Mouse (Mus musculus) midbrain, embryonic 11.5 days (tissue): ENCODE measurements at regions not wholly inside any gene's neighbourhood (a gene's known extent, or its start where the extent isn't known, plus 50 kb on each side); places are given as distances from the start of the nearest gene placed in this dataset.

Experiments
- ATAC-seq: fragments of 200-750 bp; cut with Nextera tagmentation; 2 replicates; pipeline ENCODE4 v1.8.0; 2017; ENCODE audit warnings: moderate TSS enrichment, moderate library complexity; ENCODE audit not compliant: low FRiP score
- DNase-seq: peaks from one replicate; pipeline ENCODE4 v3.0.0; 2015; ENCODE audit warnings: low spot score; ENCODE audit errors: missing footprints
- H3K27ac ChIP-seq: fragments of 300-500 bp; sonication (generic); 2 replicates; pipeline ENCODE4 v1.5.1; 2014; ENCODE audit warnings: low read depth, low read length
- H3K27me3 ChIP-seq: fragments of 300-500 bp; sonication (generic); 2 replicates; pipeline ENCODE4 v1.6.1; 2014; ENCODE audit warnings: mild to moderate bottlenecking, low read length, moderate library complexity, mixed read lengths; ENCODE audit not compliant: control insufficient read depth, insufficient read depth
- H3K36me3 ChIP-seq: fragments of 300-500 bp; sonication (generic); 2 replicates; pipeline ENCODE4 v1.6.1; 2014; ENCODE audit warnings: mild to moderate bottlenecking, low read length, moderate library complexity, mixed read lengths; ENCODE audit not compliant: control insufficient read depth, insufficient read depth
- H3K4me1 ChIP-seq: fragments of 300-500 bp; sonication (generic); 2 replicates; pipeline ENCODE4 v1.6.1; 2014; ENCODE audit warnings: low read length; ENCODE audit not compliant: control insufficient read depth, insufficient read depth
- H3K4me2 ChIP-seq: fragments of 300-500 bp; sonication (generic); 2 replicates; pipeline ENCODE4 v1.6.1; 2014; ENCODE audit warnings: mild to moderate bottlenecking, moderate library complexity
- H3K4me3 ChIP-seq: fragments of 300-500 bp; sonication (generic); 2 replicates; pipeline ENCODE4 v1.5.1; 2014; ENCODE audit warnings: low read depth, low read length
- H3K9ac ChIP-seq: fragments of 300-500 bp; sonication (generic); 2 replicates; pipeline ENCODE4 v1.6.1; 2014; ENCODE audit warnings: low read length
- H3K9me3 ChIP-seq: fragments of 300-500 bp; sonication (generic); 2 replicates; pipeline ENCODE4 v1.6.1; 2016; ENCODE audit warnings: low read length; ENCODE audit not compliant: control insufficient read depth
- WGBS: fragments of 180-500 bp; shearing (Covaris S2); extraction: QIAGEN DNeasy Blood & Tissue Kit; methylation state at CpG from one replicate; pipeline ENCODE4 v1.1.7; 2014; 5-methylcytosine and 5-hydroxymethylcytosine counted together

DNA sequence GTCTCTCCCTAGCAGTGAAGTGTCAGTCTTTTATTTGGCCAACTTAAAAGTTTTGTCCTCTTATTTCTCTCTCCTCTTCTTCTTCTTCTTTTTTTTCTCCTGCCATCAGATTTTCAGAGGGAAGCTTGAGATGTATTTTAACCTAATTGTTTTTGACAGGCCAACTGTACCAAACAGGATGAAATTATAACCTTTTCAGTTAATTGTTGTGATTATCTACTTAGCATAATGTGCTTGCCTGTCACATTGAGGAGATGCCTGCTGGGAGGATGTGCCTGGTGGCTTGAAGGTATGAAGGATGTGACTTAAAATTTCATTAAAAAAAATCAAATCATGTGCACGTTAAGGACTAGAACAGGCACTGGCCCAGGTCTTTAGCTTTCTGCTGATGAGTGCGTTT, 527.9 kb upstream of the Ddx18 start:
- H3K27me3 ChIP-seq = no peaks in the 10 kb centered on the region
- no peaks in the 10 kb centered on the region for H3K36me3 ChIP-seq
- DNase-seq = no peak
- 75% methylated on average over 2 of the region's 2 CpGs for WGBS
- no peak for ATAC-seq
- H3K27ac ChIP-seq = no peak overlapping the region
- no peak overlapping the region for H3K9ac ChIP-seq
- H3K4me1 ChIP-seq = no peaks in the 10 kb centered on the region
- no peak overlapping the region for H3K4me2 ChIP-seq
- H3K9me3 ChIP-seq = no peaks in the 10 kb centered on the region
- H3K4me3 ChIP-seq = no peak overlapping the region

DNA sequence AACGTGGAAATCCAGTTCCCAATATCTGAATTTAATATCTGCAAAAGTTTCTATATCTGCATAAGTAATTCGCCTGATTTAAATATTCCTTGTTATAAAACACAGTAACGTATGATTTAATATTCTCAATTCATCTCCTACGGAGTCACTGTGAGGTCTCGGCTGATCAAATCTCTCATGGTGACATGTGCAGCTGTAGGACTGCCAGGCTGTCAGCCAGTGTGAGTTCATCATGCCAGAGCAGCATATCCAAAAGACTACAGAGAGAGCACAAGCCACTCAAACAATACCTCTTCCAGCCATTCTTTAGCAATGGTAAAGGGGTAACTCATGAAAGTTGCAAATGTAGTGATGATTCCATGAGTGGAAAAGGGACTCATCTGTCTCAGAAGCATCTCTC, 514.7 kb upstream of the Ddx18 start:
- Histone ChIP-seq H3K4me1 (no peaks in the 10 kb centered on the region), H3K4me3 (no peak overlapping the region), H3K9ac (no peak overlapping the region), H3K4me2 (no peak overlapping the region), H3K27me3 (no peaks in the 10 kb centered on the region), H3K36me3 (no peaks in the 10 kb centered on the region), H3K27ac (no peak overlapping the region), H3K9me3 (no peaks in the 10 kb centered on the region)
- ATAC-seq (no peak), DNase-seq (no peak)
- WGBS = 86% methylated on average over 5 of the region's 5 CpGs

DNA sequence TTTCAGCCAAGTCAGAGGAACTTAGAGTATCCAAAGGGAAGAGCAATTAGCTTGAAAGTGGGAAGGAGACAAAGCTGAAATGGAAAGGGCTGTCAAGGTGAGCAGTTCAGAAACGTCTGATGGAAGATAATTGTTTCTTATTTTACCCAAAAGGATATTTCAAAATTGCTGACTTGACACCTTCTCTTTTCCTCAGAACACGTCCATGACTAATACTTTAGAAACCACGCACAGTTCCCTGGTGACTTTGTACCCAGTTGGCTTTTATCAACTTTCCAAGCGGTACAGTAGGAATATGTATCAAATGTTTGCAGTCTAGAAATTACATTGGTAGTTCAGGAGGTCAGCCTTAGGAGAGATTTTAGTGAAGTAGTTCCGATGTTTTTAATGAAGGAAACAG, 508.3 kb upstream of the Ddx18 start:
- Histone ChIP-seq H3K4me2 (no peak overlapping the region), H3K4me1 (no peaks in the 10 kb centered on the region), H3K27me3 (no peaks in the 10 kb centered on the region), H3K9me3 (no peaks in the 10 kb centered on the region), H3K36me3 (no peaks in the 10 kb centered on the region), H3K9ac (no peak overlapping the region), H3K4me3 (no peak overlapping the region), H3K27ac (no peak overlapping the region)
- DNase-seq (no peak), ATAC-seq (no peak)
- WGBS = 86% methylated on average over 5 of the region's 5 CpGs

DNA sequence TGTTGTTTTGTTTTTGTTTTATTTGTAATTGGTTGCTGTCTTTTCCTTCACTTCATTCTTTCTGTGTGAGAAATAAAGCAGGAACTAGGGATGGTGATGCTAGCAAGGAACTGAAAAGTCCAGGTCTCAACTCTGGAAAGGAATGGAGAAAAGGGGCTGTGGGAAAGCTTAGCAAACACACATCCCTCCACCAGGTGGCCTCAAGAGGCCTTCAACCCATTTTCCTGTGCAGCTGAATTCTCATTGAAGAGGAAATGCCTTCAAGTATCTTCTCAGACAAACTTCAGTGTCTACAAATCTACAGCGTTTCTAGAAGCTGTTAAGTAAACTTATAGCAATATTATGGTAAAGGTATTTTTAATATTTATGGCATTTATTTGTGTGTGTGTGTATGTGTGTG, 487.4 kb upstream of the Ddx18 start:
- H3K9ac ChIP-seq = no peak overlapping the region
- ATAC-seq = no peak
- no peak for DNase-seq
- no peaks in the 10 kb centered on the region for H3K36me3 ChIP-seq
- no peak overlapping the region for H3K27ac ChIP-seq
- H3K4me2 ChIP-seq = no peak overlapping the region
- no peaks in the 10 kb centered on the region for H3K4me1 ChIP-seq
- H3K9me3 ChIP-seq = no peaks in the 10 kb centered on the region
- 86% methylated on average over 1 of the region's 1 CpGs for WGBS
- no peaks in the 10 kb centered on the region for H3K27me3 ChIP-seq
- no peak overlapping the region for H3K4me3 ChIP-seq

DNA sequence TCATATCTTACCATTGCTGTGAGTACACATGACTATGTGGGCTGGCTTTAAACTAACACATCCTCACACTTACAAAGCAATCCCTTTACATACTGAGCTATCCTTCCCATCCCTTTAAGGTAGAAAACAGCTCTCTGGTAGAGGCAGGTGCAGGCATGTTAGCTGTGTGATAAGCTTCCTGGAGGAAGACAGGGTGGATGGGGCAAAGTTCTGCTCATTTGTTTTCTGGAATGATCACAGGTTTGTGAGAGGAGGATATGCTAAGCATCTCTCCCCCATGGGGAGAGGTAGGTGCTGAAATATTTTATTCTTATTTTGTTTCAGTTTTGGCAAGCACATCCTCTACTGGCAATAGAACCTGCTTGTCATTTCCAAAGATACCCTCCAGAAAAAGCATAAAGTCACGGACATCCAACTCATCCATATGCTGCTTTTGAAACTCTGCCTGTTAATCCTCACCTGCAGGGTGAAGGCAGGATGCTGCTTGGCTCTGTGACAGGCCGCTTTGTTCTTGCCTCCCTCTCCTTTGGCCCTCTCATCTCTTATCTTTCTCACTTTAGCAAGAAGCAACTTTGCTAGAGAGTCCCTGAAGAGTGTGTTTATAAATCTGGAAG, 480.4 kb upstream of the Ddx18 start:
- Histone ChIP-seq H3K27ac (no peak overlapping the region), H3K9me3 (no peaks in the 10 kb centered on the region), H3K4me3 (no peak overlapping the region), H3K4me1 (no peaks in the 10 kb centered on the region), H3K27me3 (no peaks in the 10 kb centered on the region), H3K36me3 (no peaks in the 10 kb centered on the region), H3K4me2 (no peak overlapping the region), H3K9ac (no peak overlapping the region)
- no peak for ATAC-seq
- DNase-seq = no peak
- 82% methylated on average over 2 of the region's 2 CpGs for WGBS

DNA sequence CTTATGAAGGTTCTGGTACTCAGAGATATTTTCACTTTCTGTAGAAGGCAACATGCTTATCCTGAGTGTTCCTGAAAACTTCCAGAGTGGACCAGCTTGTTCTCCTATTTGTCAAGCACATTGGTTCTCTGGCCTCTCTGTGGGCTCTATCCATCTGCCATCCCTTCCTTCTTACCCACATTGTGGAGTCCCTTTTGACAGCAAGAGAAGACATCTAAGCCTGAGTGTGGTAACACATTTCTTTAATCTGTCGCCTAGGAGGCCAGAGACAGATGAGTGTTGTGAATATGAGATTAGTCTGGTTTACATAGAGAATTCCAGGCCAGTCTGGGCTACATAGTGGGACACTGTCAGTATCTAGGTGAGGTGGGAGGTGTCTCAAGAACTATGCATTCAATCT, 476.1 kb upstream of the Ddx18 start:
- Histone ChIP-seq H3K4me2 (no peak overlapping the region), H3K27ac (no peak overlapping the region), H3K9ac (no peak overlapping the region), H3K4me1 (no peaks in the 10 kb centered on the region), H3K4me3 (no peak overlapping the region), H3K27me3 (no peaks in the 10 kb centered on the region), H3K36me3 (no peaks in the 10 kb centered on the region), H3K9me3 (no peaks in the 10 kb centered on the region)
- no peak for ATAC-seq
- DNase-seq = no peak
- WGBS = 87% methylated on average over 1 of the region's 1 CpGs

DNA sequence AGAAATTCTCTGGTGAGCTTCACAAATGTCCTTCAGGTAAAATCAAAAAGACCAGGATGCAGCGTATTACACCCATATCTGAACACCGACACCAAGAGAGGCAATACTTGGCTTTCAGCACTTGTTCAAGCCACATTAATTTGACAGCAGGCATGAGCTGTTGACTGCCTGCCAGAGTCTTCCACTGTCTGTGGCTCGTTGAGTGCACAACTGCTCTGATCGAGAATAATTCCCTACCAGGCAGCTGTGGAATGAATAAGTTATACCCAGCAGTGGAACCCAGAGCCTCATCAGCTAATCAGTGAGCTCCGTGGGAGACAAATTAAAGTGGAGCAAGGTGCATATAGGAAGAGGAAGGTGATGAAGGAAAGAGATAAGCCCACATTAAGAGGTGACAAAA, 475.3 kb upstream of the Ddx18 start:
- WGBS = 82% methylated on average over 5 of the region's 5 CpGs
- Histone ChIP-seq H3K36me3 (no peaks in the 10 kb centered on the region), H3K9ac (no peak overlapping the region), H3K9me3 (no peaks in the 10 kb centered on the region), H3K27me3 (no peaks in the 10 kb centered on the region), H3K4me2 (no peak overlapping the region), H3K27ac (no peak overlapping the region), H3K4me3 (no peak overlapping the region), H3K4me1 (no peaks in the 10 kb centered on the region)
- ATAC-seq (no peak), DNase-seq (no peak)

DNA sequence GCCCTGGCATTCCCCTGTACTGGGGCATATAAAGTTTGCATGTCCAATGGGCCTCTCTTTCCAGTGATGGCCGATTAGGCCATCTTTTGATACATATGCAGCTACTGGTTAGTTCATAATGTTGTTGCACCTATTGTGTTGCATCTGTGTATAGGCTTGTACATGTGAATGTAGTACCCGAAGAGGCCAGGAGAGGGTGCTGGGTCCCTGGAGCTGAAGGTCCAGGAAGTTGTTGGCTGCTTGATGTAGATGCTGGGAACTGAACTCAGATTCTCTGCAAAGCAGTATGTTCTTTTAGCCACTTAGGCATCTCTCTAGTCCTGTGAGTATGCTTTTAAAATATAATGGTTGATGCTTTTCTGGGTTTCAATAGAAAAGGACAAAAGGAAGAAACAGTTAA, 440.0 kb upstream of the Ddx18 start:
- H3K9me3 ChIP-seq = no peaks in the 10 kb centered on the region
- no peak overlapping the region for H3K9ac ChIP-seq
- no peak overlapping the region for H3K4me3 ChIP-seq
- no peaks in the 10 kb centered on the region for H3K27me3 ChIP-seq
- H3K36me3 ChIP-seq = no peaks in the 10 kb centered on the region
- ATAC-seq (no peak), DNase-seq (no peak)
- no peaks in the 10 kb centered on the region for H3K4me1 ChIP-seq
- H3K4me2 ChIP-seq = no peak overlapping the region
- H3K27ac ChIP-seq = no peak overlapping the region
- WGBS = 84% methylated on average over 2 of the region's 2 CpGs

DNA sequence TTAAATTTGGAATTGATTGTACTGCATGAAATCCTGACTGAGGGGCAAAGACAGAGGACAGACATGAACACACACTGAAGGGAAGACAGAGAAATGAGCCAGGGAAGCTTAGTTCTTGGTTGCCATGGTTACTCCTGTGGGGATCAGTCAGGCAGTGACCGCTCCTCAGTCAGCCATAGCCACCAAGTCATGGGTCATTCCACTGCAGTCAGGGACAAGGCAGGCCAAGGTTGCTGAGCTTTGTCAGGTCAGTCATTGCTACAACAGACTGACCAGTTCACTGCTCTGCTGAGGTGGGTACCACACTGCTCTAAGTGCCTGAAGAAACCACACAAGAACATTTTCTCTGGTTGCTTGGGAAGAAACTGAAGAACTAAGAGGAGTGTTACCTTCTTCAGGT, 428.7 kb upstream of the Ddx18 start:
- ATAC-seq (peak; percentile 72; the same call in 1 of the 2 replicates), DNase-seq (no peak)
- no peak overlapping the region for H3K27ac ChIP-seq
- no peaks in the 10 kb centered on the region for H3K4me1 ChIP-seq
- H3K4me2 ChIP-seq = no peak overlapping the region
- H3K36me3 ChIP-seq = no peaks in the 10 kb centered on the region
- 11% methylated on average over 1 of the region's 1 CpGs for WGBS
- H3K9me3 ChIP-seq = no peaks in the 10 kb centered on the region
- no peak overlapping the region for H3K4me3 ChIP-seq
- no peaks in the 10 kb centered on the region for H3K27me3 ChIP-seq
- H3K9ac ChIP-seq = no peak overlapping the region

DNA sequence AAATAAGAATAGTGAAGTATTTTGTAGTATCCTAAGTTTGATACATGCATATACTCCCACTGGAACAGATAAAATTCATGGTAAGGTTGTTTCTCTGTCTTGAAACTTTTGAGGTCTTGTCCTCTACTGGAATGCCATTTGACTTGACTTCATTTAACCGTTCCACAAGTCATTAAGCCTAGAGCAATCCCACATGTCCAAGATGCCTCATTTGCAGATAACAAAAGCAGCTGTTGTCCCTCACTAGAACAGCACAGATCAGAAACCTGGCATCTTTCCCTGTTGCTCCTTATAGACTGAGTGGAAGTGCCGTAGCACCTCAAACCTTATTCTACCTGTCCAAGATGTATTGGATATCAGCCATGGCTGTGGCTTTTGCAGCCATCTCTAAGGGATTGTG, 422.9 kb upstream of the Ddx18 start:
- Histone ChIP-seq H3K9me3 (no peaks in the 10 kb centered on the region), H3K4me1 (no peaks in the 10 kb centered on the region), H3K27ac (no peak overlapping the region), H3K27me3 (no peaks in the 10 kb centered on the region), H3K4me3 (no peak overlapping the region), H3K9ac (no peak overlapping the region), H3K36me3 (no peaks in the 10 kb centered on the region), H3K4me2 (no peak overlapping the region)
- ATAC-seq = no peak
- 92% methylated on average over 2 of the region's 2 CpGs for WGBS
- DNase-seq = no peak
